Mouse (Mus musculus): ENCODE measurements around the gene Chadl. TPM values are rescaled to one million over a fixed set of nuclear protein-coding genes. Genes with fewer than 3 reads are reported as not detected.

Gene Chadl
- polyA plus RNA-seq, 1 experiment from 2014 or later, result 1.2 TPM

DNA sequence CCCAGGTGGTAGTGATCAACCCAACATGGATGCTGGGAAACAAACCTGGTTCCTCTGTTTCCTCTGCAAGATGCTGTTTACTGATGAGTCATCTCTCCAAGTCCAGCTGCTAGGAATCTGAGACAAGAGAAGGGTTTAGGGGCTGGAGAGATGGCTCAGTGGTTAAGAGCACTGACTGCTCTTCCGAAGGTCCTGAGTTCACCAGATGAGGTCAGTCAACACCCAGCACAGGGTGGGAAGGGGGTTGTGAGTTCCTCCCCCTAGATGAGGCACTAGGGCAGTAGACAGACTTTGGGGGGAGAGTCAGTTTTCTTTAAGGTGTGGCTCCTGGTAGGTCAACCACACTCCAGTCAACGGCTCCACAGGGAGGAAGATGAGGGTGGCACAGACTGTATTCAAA lies 35.4 kb downstream of the Chadl start:
- WGBS, result 88% methylated on average over 2 of the region's 2 CpGs

DNA sequence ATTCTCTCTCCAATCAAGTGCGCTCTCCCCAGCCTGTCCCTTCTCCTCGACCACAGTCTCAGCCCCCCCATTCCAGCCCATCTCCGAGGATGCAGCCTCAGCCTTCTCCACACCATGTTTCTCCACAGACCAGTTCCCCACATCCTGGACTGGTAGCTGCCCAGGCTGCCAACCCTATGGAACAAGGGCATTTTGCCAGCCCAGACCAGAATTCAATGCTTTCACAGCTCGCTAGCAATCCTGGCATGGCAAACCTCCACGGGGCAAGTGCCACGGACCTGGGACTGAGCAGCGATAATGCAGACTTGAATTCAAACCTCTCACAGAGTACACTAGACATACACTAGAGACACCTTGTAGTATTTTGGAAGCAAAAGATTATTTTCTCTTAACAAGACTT lies 46.5 kb downstream of the Chadl start:
- peaks cover 45% of the 10 kb centered on the region for H3K36me3 ChIP-seq (ENCODE audit: control insufficient read depth, insufficient read depth)
- no peak overlapping the region for H3K9ac ChIP-seq (ENCODE audit: low read length)
- no peaks in the 10 kb centered on the region for H3K27me3 ChIP-seq (ENCODE audit: control insufficient read depth, insufficient read depth, low read length)
- no peak overlapping the region for H3K4me3 ChIP-seq (ENCODE audit: low read length)
- no peak overlapping the region for H3K27ac ChIP-seq (ENCODE audit: low read length)
- no peak overlapping the region for H3K4me2 ChIP-seq (ENCODE audit: low read depth, low read length)
- no peaks in the 10 kb centered on the region for H3K9me3 ChIP-seq (replicated peaks; ENCODE audit: control insufficient read depth, low read length)
- WGBS, result 85% methylated on average over 7 of the region's 7 CpGs
- no peaks in the 10 kb centered on the region for H3K4me1 ChIP-seq (ENCODE audit: control insufficient read depth, insufficient read depth, low read length)
- no peak for ATAC-seq (replicated peaks; ENCODE audit: extremely low read depth, insufficient read depth, low FRiP score)

More for the DNA sequence above, 35.4 kb downstream of the Chadl start:
- H3K4me1 ChIP-seq (ENCODE audit: control insufficient read depth, insufficient read depth, low read length), result peaks cover 8% of the 10 kb centered on the region
- ATAC-seq (replicated peaks; ENCODE audit: extremely low read depth, insufficient read depth, low FRiP score), result no peak
- H3K4me2 ChIP-seq (ENCODE audit: low read depth, low read length), result no peak overlapping the region
- H3K4me3 ChIP-seq (ENCODE audit: low read length), result no peak overlapping the region
- no peak overlapping the region for H3K9ac ChIP-seq (ENCODE audit: low read length)
- H3K27ac ChIP-seq (ENCODE audit: low read length), result no peak overlapping the region
- H3K27me3 ChIP-seq (ENCODE audit: control insufficient read depth, insufficient read depth, low read length), result no peaks in the 10 kb centered on the region
- H3K9me3 ChIP-seq (replicated peaks; ENCODE audit: control insufficient read depth, low read length), result no peaks in the 10 kb centered on the region
- no peaks in the 10 kb centered on the region for H3K36me3 ChIP-seq (ENCODE audit: control insufficient read depth, insufficient read depth)

DNA sequence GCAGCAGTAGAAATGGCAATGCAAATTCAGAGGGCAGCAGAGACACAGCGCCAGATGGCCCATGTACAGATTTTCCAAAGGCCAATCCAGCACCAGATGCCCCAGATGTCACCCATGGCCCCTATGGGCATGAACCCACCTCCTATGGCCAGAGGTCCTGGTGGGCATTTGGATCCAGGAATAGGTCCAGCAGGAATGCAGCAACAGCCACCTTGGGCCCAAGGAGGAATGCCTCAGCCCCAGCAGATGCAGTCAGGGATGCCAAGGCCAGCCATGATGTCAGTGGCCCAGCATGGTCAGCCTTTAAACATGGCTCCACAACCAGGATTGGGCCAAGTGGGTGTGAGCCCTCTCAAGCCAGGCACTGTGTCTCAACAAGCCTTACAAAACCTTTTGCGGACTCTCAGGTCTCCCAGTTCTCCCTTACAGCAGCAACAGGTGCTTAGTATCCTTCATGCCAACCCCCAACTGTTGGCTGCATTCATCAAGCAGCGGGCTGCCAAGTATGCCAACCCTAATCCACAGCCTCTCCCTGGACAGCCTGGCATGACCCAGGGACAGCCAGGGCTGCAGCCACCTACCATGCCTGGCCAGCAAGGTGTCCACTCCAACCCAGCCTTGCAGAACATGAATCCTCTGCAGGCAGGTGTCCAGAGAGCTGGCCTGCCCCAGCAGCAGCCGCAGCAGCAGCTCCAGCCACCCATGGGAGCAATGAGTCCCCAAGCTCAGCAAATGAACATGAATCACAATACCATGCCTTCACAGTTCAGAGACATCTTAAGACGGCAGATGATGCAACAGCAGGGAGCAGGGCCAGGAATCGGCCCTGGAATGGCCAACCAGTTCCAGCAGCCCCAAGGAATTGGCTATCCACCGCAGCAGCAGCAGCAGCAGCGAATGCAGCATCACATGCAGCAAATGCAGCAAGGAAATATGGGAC lies 47.3 kb downstream of the Chadl start:
- no peak for ATAC-seq (replicated peaks; ENCODE audit: extremely low read depth, insufficient read depth, low FRiP score)
- 95% methylated on average over 8 of the region's 8 CpGs for WGBS
- H3K36me3 ChIP-seq (ENCODE audit: control insufficient read depth, insufficient read depth), result peaks cover 54% of the 10 kb centered on the region

More for the DNA sequence above, 47.3 kb downstream of the Chadl start:
- H3K4me1 ChIP-seq (ENCODE audit: control insufficient read depth, insufficient read depth, low read length), result no peaks in the 10 kb centered on the region
- no peak overlapping the region for H3K4me2 ChIP-seq (ENCODE audit: low read depth, low read length)
- no peak overlapping the region for H3K9ac ChIP-seq (ENCODE audit: low read length)
- no peak overlapping the region for H3K4me3 ChIP-seq (ENCODE audit: low read length)
- no peaks in the 10 kb centered on the region for H3K9me3 ChIP-seq (replicated peaks; ENCODE audit: control insufficient read depth, low read length)
- H3K27me3 ChIP-seq (ENCODE audit: control insufficient read depth, insufficient read depth, low read length), result no peaks in the 10 kb centered on the region
- H3K27ac ChIP-seq (ENCODE audit: low read length), result no peak overlapping the region

Other genes starting within 250 kb of the Chadl start
- 344 TPM in 2 replicates for gene Rbx1, start 231.0 kb downstream of the Chadl start, polyA plus RNA-seq (2015; fragmentation: Nextera tagmentation; extraction: Ambion mirVana)
- gene Ep300, start 111.9 kb downstream of the Chadl start, polyA plus RNA-seq (2015; fragmentation: Nextera tagmentation; extraction: Ambion mirVana), result 11.5 and 12.2 TPM in 2 replicates
- 16.9 and 17.4 TPM in 2 replicates for gene L3mbtl2, start 33.4 kb downstream of the Chadl start, polyA plus RNA-seq (2015; fragmentation: Nextera tagmentation; extraction: Ambion mirVana)
- gene Zc3h7b, start 47.8 kb upstream of the Chadl start, polyA plus RNA-seq (2015; fragmentation: Nextera tagmentation; extraction: Ambion mirVana), result 18.0 and 19.2 TPM in 2 replicates
- 75.9 and 83.6 TPM in 2 replicates for gene Rangap1, start 48.2 kb upstream of the Chadl start, polyA plus RNA-seq (2015; fragmentation: Nextera tagmentation; extraction: Ambion mirVana)
- 23.2 and 25.1 TPM in 2 replicates for gene Tef, start 105.1 kb upstream of the Chadl start, polyA plus RNA-seq (2015; fragmentation: Nextera tagmentation; extraction: Ambion mirVana)
- gene Tob2, start 161.5 kb upstream of the Chadl start, polyA plus RNA-seq (2015; fragmentation: Nextera tagmentation; extraction: Ambion mirVana), result 17.5 and 17.8 TPM in 2 replicates
- 98.6 and 103 TPM in 2 replicates for gene Phf5a, start 174.6 kb upstream of the Chadl start, polyA plus RNA-seq (2015; fragmentation: Nextera tagmentation; extraction: Ambion mirVana)
- 769 and 804 TPM in 2 replicates for gene Aco2, start 175.0 kb upstream of the Chadl start, polyA plus RNA-seq (2015; fragmentation: Nextera tagmentation; extraction: Ambion mirVana)
- 157 and 161 TPM in 2 replicates for gene Polr3h, start 229.0 kb upstream of the Chadl start, polyA plus RNA-seq (2015; fragmentation: Nextera tagmentation; extraction: Ambion mirVana)
- gene Csdc2, start 239.5 kb upstream of the Chadl start, polyA plus RNA-seq (2015; fragmentation: Nextera tagmentation; extraction: Ambion mirVana), result 5.4 and 6.1 TPM in 2 replicates